Mouse (Mus musculus) lung, embryonic 16.5 days (tissue): ENCODE results near the gene Zmynd8. TPM values are rescaled to one million over a fixed set of nuclear protein-coding genes. Genes with fewer than 3 reads are reported as not detected.

ENCODE experiments used
- ATAC-seq: fragments of 200-750 bp; cut with Nextera tagmentation; 2 replicates; pipeline ENCODE4 v1.8.0; 2017; ENCODE audit warnings: low read depth, mild to moderate bottlenecking, moderate library complexity
- H3K27ac ChIP-seq: fragments of 300-500 bp; sonication (generic); 2 replicates; pipeline ENCODE4 v1.5.1; 2014; ENCODE audit warnings: mild to moderate bottlenecking, control low read depth, low read length
- H3K27me3 ChIP-seq: fragments of 300-500 bp; sonication (generic); 2 replicates; pipeline ENCODE4 v1.6.1; 2014; ENCODE audit warnings: low read depth, low read length, mixed read lengths; ENCODE audit not compliant: control insufficient read depth, insufficient read depth
- H3K36me3 ChIP-seq: fragments of 300-500 bp; sonication (generic); 2 replicates; pipeline ENCODE4 v1.6.1; 2014; ENCODE audit warnings: low read length; ENCODE audit not compliant: control insufficient read depth, insufficient read depth
- H3K4me1 ChIP-seq: fragments of 300-500 bp; sonication (generic); replicated peaks from 2 replicates; pipeline ENCODE4 v1.6.1; 2014; ENCODE audit warnings: low read length, mixed read lengths; ENCODE audit not compliant: control insufficient read depth, insufficient read depth
- H3K4me2 ChIP-seq: fragments of 300-500 bp; sonication (generic); 2 replicates; pipeline ENCODE4 v1.6.1; 2014; ENCODE audit warnings: low read depth, low read length, control low read depth
- H3K4me3 ChIP-seq: fragments of 300-500 bp; sonication (generic); 2 replicates; pipeline ENCODE4 v1.5.1; 2014; ENCODE audit warnings: mild to moderate bottlenecking, low read length, control low read depth
- H3K9ac ChIP-seq: fragments of 300-500 bp; sonication (generic); 2 replicates; pipeline ENCODE4 v1.6.1; 2014; ENCODE audit warnings: low read length, control low read depth
- H3K9me3 ChIP-seq: fragments of 300-500 bp; sonication (generic); 2 replicates; pipeline ENCODE4 v1.6.1; 2016; ENCODE audit warnings: low read length; ENCODE audit not compliant: control insufficient read depth
- WGBS: fragments of 180-500 bp; shearing (Covaris S2); extraction: QIAGEN DNeasy Blood & Tissue Kit; methylation state at CpG from one replicate; pipeline ENCODE4 v1.1.7; 2014; 5-methylcytosine and 5-hydroxymethylcytosine counted together
- polyA plus RNA-seq: library from polyadenylated mRNA; unstranded; fragments of >200 nt; fragmentation: Nextera tagmentation; extraction: Ambion mirVana; gene quantifications from 2 replicates; pipeline ENCODE4 v1.2.1, GENCODE M21; 2015

The Zmynd8 gene
- polyA plus RNA-seq, 1 experiment from 2014 or later, result 48.7 TPM

DNA sequence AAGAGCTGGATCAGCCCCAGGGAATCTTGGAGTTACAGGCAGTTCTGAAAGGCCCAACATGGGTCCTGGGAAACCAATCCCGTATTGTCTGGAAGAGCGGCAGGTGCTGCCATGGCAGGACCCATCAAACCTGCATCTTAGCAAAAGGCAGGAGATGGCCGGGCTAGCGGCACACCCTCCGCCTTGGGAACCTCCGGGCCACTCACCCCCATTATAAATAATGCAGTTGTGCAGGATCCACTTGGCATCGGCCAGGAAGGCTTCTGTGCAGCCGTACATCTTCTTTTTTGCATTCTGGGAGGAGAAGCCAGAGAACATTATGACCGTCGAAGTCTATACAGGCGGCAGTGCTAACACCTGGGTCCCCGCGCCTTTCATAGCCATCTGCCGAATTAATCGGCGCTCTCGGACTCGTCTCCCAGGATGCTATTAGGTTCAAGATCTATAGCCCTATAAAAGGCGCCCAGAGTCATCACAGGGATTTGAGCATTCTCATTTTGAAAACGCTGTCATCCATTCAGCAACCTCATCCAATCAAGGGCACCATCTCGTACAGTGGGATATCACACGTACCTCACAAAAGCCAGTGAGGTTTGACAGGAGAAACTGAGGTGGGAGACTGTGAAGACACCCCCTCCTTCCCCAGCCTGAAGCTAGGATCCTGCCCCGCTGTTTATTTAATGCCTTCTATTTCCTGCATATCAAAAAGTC is 60.1 kb downstream of the Zmynd8 start:
- 82% methylated on average over 23 of the region's 23 CpGs for WGBS
- Histone ChIP-seq H3K36me3 (peaks cover 57% of the 10 kb centered on the region), H3K27me3 (no peaks in the 10 kb centered on the region), H3K9ac (no peak overlapping the region), H3K4me1 (peaks cover 7% of the 10 kb centered on the region; the same call in 1 of the 2 replicates), H3K4me3 (no peak overlapping the region), H3K27ac (no peak overlapping the region), H3K4me2 (no peak overlapping the region), H3K9me3 (no peaks in the 10 kb centered on the region)
- ATAC-seq, result peak; percentile 30; the same call in 1 of the 2 replicates

- 86% methylated on average over 13 of the region's 13 CpGs for WGBS
- no peaks in the 10 kb centered on the region for H3K27me3 ChIP-seq
- H3K4me2 ChIP-seq, result no peak overlapping the region
- H3K9ac ChIP-seq, result no peak overlapping the region
- ATAC-seq, result no peak
- H3K4me1 ChIP-seq, result peaks cover 4% of the 10 kb centered on the region; the same call in 1 of the 2 replicates
- H3K9me3 ChIP-seq, result no peaks in the 10 kb centered on the region
- no peak overlapping the region for H3K4me3 ChIP-seq
- no peak overlapping the region for H3K27ac ChIP-seq
- H3K36me3 ChIP-seq, result peaks cover 43% of the 10 kb centered on the region
Measured at GRCm38 (mm10) chr2:165834601-165835000, 64.2 kb downstream of the Zmynd8 start.

- Histone ChIP-seq H3K9ac (no peak overlapping the region), H3K4me3 (no peak overlapping the region), H3K27me3 (no peaks in the 10 kb centered on the region), H3K4me1 (no peaks in the 10 kb centered on the region; the same call in 1 of the 2 replicates), H3K4me2 (no peak overlapping the region), H3K27ac (no peak overlapping the region), H3K9me3 (no peaks in the 10 kb centered on the region), H3K36me3 (peaks cover 40% of the 10 kb centered on the region)
- ATAC-seq, result no peak
- 56% methylated on average over 9 of the region's 9 CpGs for WGBS
Measured at GRCm38 (mm10) chr2:165833468-165833867, 65.3 kb downstream of the Zmynd8 start.

DNA sequence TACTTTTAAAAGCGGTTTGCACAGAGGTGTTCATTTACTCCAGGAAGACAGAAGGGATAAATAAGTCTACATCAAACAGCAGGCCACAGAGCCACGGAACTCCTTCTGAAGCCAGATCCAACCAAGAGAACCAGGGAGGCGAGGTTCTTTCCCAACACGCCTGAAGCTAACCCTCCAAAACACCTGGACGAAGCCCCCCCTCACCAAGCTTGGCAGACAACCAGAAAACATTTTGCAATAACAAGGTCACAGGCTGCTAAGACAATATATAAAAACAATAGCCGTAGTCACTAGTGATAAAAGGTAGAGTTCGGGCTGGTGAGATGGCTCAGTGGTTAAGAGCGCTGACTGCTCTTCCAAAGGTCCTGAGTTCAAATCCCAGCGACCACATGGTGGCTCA is 66.1 kb downstream of the Zmynd8 start:
- 61% methylated on average over 9 of the region's 9 CpGs for WGBS
- H3K9ac ChIP-seq, result no peak overlapping the region
- H3K9me3 ChIP-seq, result no peaks in the 10 kb centered on the region
- no peak overlapping the region for H3K4me3 ChIP-seq
- no peaks in the 10 kb centered on the region; the same call in 1 of the 2 replicates for H3K4me1 ChIP-seq
- no peak for ATAC-seq
- H3K4me2 ChIP-seq, result no peak overlapping the region
- H3K27ac ChIP-seq, result peak overlapping the region; percentile 41
- H3K27me3 ChIP-seq, result no peaks in the 10 kb centered on the region
- H3K36me3 ChIP-seq, result peaks cover 40% of the 10 kb centered on the region

DNA sequence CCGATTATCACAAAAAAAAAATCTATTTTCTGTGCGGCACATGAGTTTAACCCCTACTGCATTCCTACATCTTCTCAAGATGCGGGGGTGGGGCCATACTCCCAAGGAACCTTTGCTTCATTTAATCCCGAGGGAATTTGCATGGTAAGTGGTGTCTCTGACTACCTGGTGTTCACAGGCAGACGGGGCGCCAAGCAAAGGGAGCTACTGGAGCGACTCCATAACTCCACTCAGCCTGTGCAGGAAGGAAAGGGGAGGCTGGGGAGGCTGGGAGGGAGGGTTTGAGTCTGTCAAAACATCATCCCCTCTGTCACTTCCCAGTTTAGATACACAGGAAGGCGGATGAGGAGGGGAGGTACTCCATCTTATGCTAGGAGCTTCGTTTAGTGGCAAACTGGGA is 66.5 kb downstream of the Zmynd8 start:
- no peaks in the 10 kb centered on the region; the same call in 1 of the 2 replicates for H3K4me1 ChIP-seq
- ATAC-seq, result no peak
- WGBS, result 48% methylated on average over 9 of the region's 9 CpGs
- H3K27me3 ChIP-seq, result no peaks in the 10 kb centered on the region
- H3K9me3 ChIP-seq, result no peaks in the 10 kb centered on the region
- no peak overlapping the region for H3K4me3 ChIP-seq
- H3K36me3 ChIP-seq, result peaks cover 41% of the 10 kb centered on the region
- no peak overlapping the region for H3K4me2 ChIP-seq
- H3K9ac ChIP-seq, result no peak overlapping the region
- peak overlapping the region; percentile 41 for H3K27ac ChIP-seq

GRCm38 (mm10) chr2:165831637-165832289 is 67.1 kb downstream of the Zmynd8 start:
- peaks cover 43% of the 10 kb centered on the region for H3K36me3 ChIP-seq
- no peaks in the 10 kb centered on the region for H3K9me3 ChIP-seq
- H3K27ac ChIP-seq, result peak overlapping the region; percentile 30; the same call in 1 of the 2 replicates
- no peak overlapping the region for H3K4me2 ChIP-seq
- no peaks in the 10 kb centered on the region for H3K27me3 ChIP-seq
- H3K9ac ChIP-seq, result no peak overlapping the region
- 49% methylated on average over 8 of the region's 8 CpGs for WGBS
- no peak overlapping the region for H3K4me3 ChIP-seq
- H3K4me1 ChIP-seq, result no peaks in the 10 kb centered on the region; the same call in 1 of the 2 replicates
- peak; percentile 52; the same call in 1 of the 2 replicates for ATAC-seq

DNA sequence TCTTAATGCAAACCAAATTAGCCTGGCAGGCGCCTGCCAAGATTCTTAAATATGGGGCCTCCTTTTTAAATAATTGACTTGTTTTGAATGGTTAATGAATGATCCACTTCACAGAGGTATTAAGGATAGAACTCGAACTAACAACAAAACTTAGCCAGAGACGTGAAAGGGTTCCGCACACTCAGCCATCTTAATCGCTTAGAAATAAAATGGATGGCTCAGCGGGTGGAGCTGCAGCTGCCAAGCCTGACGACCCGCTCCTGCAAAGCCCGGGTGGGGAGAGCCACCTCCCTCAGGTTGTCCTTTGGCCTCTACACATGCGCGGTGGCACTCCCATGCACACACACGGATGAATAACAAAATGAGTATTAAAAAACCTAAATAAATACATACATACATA is 70.0 kb downstream of the Zmynd8 start:
- ATAC-seq, result no peak
- H3K27ac ChIP-seq, result no peak overlapping the region
- no peaks in the 10 kb centered on the region for H3K27me3 ChIP-seq
- no peak overlapping the region for H3K4me3 ChIP-seq
- no peak overlapping the region for H3K4me2 ChIP-seq
- H3K36me3 ChIP-seq, result peaks cover 33% of the 10 kb centered on the region
- H3K9me3 ChIP-seq, result no peaks in the 10 kb centered on the region
- no peaks in the 10 kb centered on the region; the same call in 1 of the 2 replicates for H3K4me1 ChIP-seq
- WGBS, result 73% methylated on average over 12 of the region's 12 CpGs
- H3K9ac ChIP-seq, result no peak overlapping the region

DNA sequence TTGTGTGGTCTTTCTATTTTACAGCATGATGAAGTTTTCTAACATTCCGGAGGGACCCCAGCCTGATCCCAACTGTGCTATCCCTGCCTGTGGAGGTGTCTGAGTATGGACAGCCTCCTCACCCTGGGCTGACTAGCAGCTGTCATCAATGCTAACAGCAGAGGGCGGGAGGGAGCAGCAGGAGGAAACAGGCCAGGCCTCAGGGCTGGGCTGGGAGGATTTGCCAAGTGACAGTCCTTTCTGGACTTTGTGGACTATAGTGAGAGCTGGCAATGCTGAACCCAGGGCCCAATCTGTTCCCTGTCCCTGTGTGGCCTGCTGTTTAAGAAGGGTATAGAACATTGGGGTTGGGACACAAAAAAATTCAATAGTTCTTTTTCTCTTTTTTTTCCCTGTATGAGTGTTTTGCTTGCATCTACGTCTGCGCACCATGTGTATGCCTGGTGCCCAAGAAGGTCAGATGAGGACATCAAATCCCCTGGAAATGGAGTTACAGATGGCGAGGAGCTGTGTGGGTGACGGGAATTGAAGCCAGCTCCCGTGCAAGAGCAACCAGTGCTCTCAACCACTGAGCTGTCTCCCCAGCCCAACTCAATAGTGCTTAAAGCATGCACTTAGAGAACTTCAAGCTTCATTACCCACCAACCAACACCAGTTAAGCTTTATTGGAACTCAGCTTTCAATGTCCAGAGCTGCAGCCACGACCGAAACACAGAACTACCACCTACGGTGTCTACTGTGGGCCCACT is 72.7 kb downstream of the Zmynd8 start:
- Histone ChIP-seq H3K4me1 (no peaks in the 10 kb centered on the region), H3K9ac (no peak overlapping the region), H3K9me3 (no peaks in the 10 kb centered on the region), H3K27ac (no peak overlapping the region), H3K36me3 (peaks cover 28% of the 10 kb centered on the region), H3K4me2 (no peak overlapping the region), H3K27me3 (no peaks in the 10 kb centered on the region), H3K4me3 (no peak overlapping the region)
- WGBS, result 80% methylated on average over 10 of the region's 10 CpGs
- peak; percentile 68 for ATAC-seq
